Mouse (Mus musculus) bone marrow, adult 2 months (tissue): ENCODE results near the gene Ankrd37.

ENCODE experiments used
- CTCF ChIP-seq: fragments of 200-500 bp; IDR thresholded peaks from 2 replicates; pipeline ENCODE4 v1.5.1; 2011; ENCODE audit warnings: low read length, control low read depth; ENCODE audit not compliant: control insufficient read depth, insufficient read depth
- POLR2A ChIP-seq: fragments of 200-500 bp; IDR thresholded peaks from 2 replicates; pipeline ENCODE4 v1.6.1; 2011; ENCODE audit warnings: low read depth, mild to moderate bottlenecking, control low read depth, low read length, borderline replicate concordance; ENCODE audit not compliant: control insufficient read depth

GRCm38 (mm10) chr8:46010306-46010705 lies 4.8 kb upstream of the Ankrd37 start:
- no peak for TF ChIP-seq CTCF
- TF ChIP-seq POLR2A: no peak
